Mouse (Mus musculus) cortical plate, adult 2 months (tissue): ENCODE results near the gene A030005L19Rik.

ENCODE experiments used
- CTCF ChIP-seq: fragments of 200-500 bp; IDR thresholded peaks from 2 replicates; pipeline ENCODE4 v1.5.1; 2011; ENCODE audit warnings: mild to moderate bottlenecking, control low read depth, low read length; ENCODE audit not compliant: insufficient read depth; ENCODE audit errors: extremely low read depth
- POLR2A ChIP-seq: fragments of 200-500 bp; IDR thresholded peaks from 2 replicates; pipeline ENCODE4 v1.6.1; 2011; ENCODE audit warnings: mild to moderate bottlenecking, low read length, control low read depth; ENCODE audit not compliant: insufficient read depth; ENCODE audit errors: extremely low read depth

DNA sequence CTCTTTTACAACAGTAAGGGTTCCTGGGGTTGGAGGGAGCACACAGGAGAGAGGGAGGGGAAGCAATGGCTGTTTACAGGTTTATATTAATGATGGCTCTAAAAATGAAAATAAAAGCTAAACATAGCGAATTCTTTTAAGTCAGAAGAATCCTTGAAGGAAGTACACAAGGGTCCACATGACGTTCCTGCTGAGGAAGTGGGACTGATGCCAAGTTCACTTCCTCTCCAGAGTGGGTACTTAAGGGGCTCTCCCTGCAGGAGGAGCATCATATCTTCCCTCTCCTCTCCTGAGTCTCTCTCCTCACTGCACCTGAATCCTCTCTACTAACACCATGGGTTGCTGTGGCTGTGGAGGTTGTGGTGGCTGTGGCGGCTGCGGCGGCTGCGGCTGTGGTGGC lies 11.5 kb downstream of the A030005L19Rik start, which contains the start of gene A030014E15Rik:
- no peak for TF ChIP-seq POLR2A
- TF ChIP-seq CTCF, result no peak
